Mouse (Mus musculus) midbrain, embryonic 12.5 days (tissue): ENCODE data around the gene Stk24. TPM values are rescaled to one million over a fixed set of nuclear protein-coding genes. Genes with fewer than 3 reads are reported as not detected.

Source experiments
- ATAC-seq: fragments of 200-750 bp; cut with Nextera tagmentation; 2 replicates; pipeline ENCODE4 v1.8.0; 2017; ENCODE audit warnings: low read depth, moderate TSS enrichment, moderate library complexity; ENCODE audit not compliant: low FRiP score
- H3K27ac ChIP-seq: fragments of 300-500 bp; sonication (generic); replicated peaks from 2 replicates; pipeline ENCODE4 v1.5.1; 2016; ENCODE audit warnings: mild to moderate bottlenecking
- H3K27me3 ChIP-seq: fragments of 300-500 bp; sonication (generic); 2 replicates; pipeline ENCODE4 v1.6.1; 2016; ENCODE audit warnings: mild to moderate bottlenecking
- H3K36me3 ChIP-seq: fragments of 300-500 bp; sonication (generic); 2 replicates; pipeline ENCODE4 v1.6.1; 2016
- H3K4me1 ChIP-seq: fragments of 300-500 bp; sonication (generic); 2 replicates; pipeline ENCODE4 v1.6.1; 2016
- H3K4me2 ChIP-seq: fragments of 300-500 bp; sonication (generic); replicated peaks from 2 replicates; pipeline ENCODE4 v1.6.1; 2016; ENCODE audit warnings: mild to moderate bottlenecking, moderate library complexity
- H3K4me3 ChIP-seq: fragments of 300-500 bp; sonication (generic); 2 replicates; pipeline ENCODE4 v1.5.1; 2016; ENCODE audit warnings: mild to moderate bottlenecking
- H3K9ac ChIP-seq: fragments of 300-500 bp; sonication (generic); replicated peaks from 2 replicates; pipeline ENCODE4 v1.6.1; 2016; ENCODE audit warnings: mild to moderate bottlenecking, moderate library complexity
- H3K9me3 ChIP-seq: fragments of 300-500 bp; sonication (generic); 2 replicates; pipeline ENCODE4 v1.6.1; 2016; ENCODE audit warnings: mild to moderate bottlenecking
- WGBS: fragments of 180-500 bp; shearing (Covaris S2); methylation state at CpG from one replicate; pipeline ENCODE4 v1.1.7; 2016; 5-methylcytosine and 5-hydroxymethylcytosine counted together
- polyA plus RNA-seq: library from polyadenylated mRNA; unstranded; fragments of >200 nt; fragmentation: Nextera tagmentation; extraction: Ambion mirVana; gene quantifications from 2 replicates; pipeline ENCODE4 v1.2.1, GENCODE M21; 2016

Stk24 gene
- polyA plus RNA-seq, 1 experiment from 2014 or later = 41.1 TPM

- 79% methylated on average over 5 of the region's 5 CpGs for WGBS
- Histone ChIP-seq H3K36me3 (no peaks in the 10 kb centered on the region), H3K4me3 (no peak overlapping the region), H3K9ac (no peak overlapping the region), H3K4me2 (no peak overlapping the region), H3K9me3 (no peaks in the 10 kb centered on the region), H3K27me3 (no peaks in the 10 kb centered on the region), H3K27ac (no peak overlapping the region), H3K4me1 (peaks cover 10% of the 10 kb centered on the region)
- ATAC-seq = no peak
These were observed 128.7 kb downstream of the Stk24 start for GRCm38 (mm10) chr14:121251099-121251498.

DNA sequence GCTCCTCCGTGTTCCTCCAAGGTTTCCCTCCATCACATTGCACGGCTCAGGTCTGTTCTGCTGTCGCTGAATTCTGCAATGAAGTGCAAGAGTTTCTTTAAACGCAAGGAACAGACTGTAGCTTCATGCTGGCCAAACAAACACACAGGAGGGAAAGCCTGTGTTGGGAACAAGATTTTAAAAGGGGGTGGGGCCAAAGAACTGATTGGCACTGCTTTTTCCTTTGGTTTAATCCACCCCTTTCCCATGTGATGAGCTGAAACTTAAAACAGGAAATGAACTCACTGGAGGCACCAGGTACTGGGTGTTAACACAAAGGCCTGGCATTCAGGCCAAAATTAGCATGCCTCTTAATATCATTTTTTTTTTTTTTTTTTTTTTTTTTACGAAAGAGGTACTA is 131.5 kb downstream of the Stk24 start:
- Histone ChIP-seq H3K36me3 (peaks cover 12% of the 10 kb centered on the region), H3K4me3 (no peak overlapping the region), H3K27ac (no peak overlapping the region), H3K27me3 (no peaks in the 10 kb centered on the region), H3K4me2 (no peak overlapping the region), H3K4me1 (peaks cover 12% of the 10 kb centered on the region), H3K9me3 (no peaks in the 10 kb centered on the region), H3K9ac (no peak overlapping the region)
- ATAC-seq = no peak
- 85% methylated on average over 5 of the region's 5 CpGs for WGBS

DNA sequence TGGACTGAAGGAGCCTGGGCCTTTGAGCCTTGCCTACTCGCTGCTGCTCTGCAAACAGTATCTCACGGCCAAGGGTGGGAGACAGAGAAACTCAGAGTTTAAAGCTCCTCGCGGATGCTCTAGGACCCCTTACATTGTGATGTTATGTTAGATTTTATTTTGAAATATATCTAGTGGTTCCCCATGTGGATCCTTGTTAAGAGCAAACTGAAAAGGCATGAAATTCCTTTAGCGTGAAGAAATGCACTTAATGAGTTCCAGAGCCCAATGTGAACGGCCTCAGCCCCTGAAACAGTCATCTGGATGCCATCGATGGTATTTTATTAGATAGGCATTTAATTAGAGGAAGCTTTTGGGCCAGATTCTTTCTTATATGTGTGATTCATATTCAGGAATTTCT is 132.5 kb downstream of the Stk24 start:
- no peak for ATAC-seq
- Histone ChIP-seq H3K4me1 (peaks cover 12% of the 10 kb centered on the region), H3K9me3 (no peaks in the 10 kb centered on the region), H3K36me3 (peaks cover 14% of the 10 kb centered on the region), H3K9ac (peak overlapping the region; percentile 1; the same call in 1 of the 2 replicates), H3K4me2 (no peak overlapping the region), H3K27ac (no peak overlapping the region), H3K27me3 (no peaks in the 10 kb centered on the region), H3K4me3 (no peak overlapping the region)
- WGBS = 66% methylated on average over 7 of the region's 7 CpGs

GRCm38 (mm10) chr14:121246048-121246731 is 133.6 kb downstream of the Stk24 start:
- Histone ChIP-seq H3K27ac (no peak overlapping the region), H3K9ac (no peak overlapping the region)
- ATAC-seq = no peak

DNA sequence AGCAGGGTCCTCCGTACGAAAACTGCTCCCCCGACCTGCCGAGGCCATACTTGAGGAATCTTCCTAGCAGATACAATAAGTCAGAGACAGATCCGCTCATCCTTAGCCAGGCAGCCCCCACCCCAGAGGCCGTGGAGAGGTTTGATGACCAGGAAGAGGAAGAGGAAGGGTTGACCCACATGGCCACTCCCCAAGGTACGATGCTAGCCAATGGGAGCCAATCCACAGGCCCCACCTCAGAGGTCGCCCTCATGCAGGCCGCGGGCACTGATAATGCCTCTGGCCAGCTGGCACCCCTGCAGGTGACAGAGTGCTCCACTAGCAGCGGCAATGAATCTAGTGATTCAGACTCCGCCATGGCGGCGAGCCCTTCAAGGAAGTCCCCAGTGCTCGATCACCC is 135.7 kb downstream of the Stk24 start:
- peaks cover 12% of the 10 kb centered on the region for H3K4me1 ChIP-seq
- 97% methylated on average over 15 of the region's 15 CpGs for WGBS
- no peaks in the 10 kb centered on the region for H3K27me3 ChIP-seq
- no peak overlapping the region for H3K27ac ChIP-seq
- ATAC-seq = no peak
- no peak overlapping the region for H3K9ac ChIP-seq
- H3K4me2 ChIP-seq = no peak overlapping the region
- H3K36me3 ChIP-seq = peaks cover 33% of the 10 kb centered on the region
- H3K9me3 ChIP-seq = no peaks in the 10 kb centered on the region
- H3K4me3 ChIP-seq = no peak overlapping the region

More at GRCm38 (mm10) chr14:121246048-121246731, 133.6 kb downstream of the Stk24 start:
- H3K36me3 ChIP-seq = peaks cover 22% of the 10 kb centered on the region
- H3K4me3 ChIP-seq = no peak overlapping the region
- peaks cover 12% of the 10 kb centered on the region for H3K4me1 ChIP-seq
- H3K9me3 ChIP-seq = no peaks in the 10 kb centered on the region
- no peak overlapping the region for H3K4me2 ChIP-seq
- no peaks in the 10 kb centered on the region for H3K27me3 ChIP-seq
- 80% methylated on average over 14 of the region's 14 CpGs for WGBS

DNA sequence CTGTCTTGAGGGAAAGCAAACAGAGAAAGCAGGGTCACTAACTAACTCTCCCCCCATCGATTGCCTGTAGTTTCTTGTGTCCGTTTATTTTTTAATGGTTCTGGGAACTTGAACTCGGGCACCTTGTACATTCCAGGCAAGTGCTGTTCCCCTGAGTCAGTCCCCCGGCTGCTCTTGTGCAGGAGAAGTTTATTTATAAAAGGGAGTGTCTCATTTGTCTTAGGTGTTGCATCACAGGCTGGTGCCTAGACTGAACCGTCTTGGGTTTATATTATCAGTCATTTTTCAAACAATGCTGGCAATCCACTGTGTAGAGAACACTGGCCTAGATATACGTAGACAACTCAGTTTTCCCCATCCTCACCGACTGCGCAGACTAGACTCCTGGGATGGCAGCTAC is 140.4 kb downstream of the Stk24 start:
- Histone ChIP-seq H3K36me3 (peaks cover 38% of the 10 kb centered on the region), H3K27ac (no peak overlapping the region), H3K9ac (no peak overlapping the region), H3K27me3 (no peaks in the 10 kb centered on the region), H3K4me1 (peaks cover 20% of the 10 kb centered on the region; the same call in 1 of the 2 replicates), H3K9me3 (no peaks in the 10 kb centered on the region), H3K4me2 (no peak overlapping the region), H3K4me3 (no peak overlapping the region)
- 84% methylated on average over 8 of the region's 8 CpGs for WGBS
- ATAC-seq = no peak

DNA sequence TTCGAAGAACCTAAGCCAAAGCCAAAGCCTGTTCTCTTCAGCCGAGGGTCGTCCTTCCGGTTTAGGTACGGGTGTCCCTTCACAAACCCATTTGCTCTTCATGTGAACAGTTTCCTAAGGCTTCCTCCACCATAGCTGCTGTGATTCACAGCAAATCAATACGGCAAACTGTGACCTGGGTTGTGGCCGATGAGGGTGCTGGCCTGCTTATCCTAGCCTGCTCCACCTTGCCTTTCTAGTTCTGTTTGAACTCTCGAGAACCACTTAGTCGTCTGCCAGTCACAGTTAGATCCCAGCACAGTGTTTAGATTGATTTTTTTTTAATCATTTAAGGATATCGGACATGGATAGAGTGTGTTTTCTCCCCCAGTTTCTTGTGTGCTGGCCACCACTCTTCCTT is 141.1 kb downstream of the Stk24 start:
- Histone ChIP-seq H3K9ac (no peak overlapping the region), H3K9me3 (no peaks in the 10 kb centered on the region), H3K36me3 (peaks cover 37% of the 10 kb centered on the region), H3K27me3 (0 out of 2 replicates have a peak, but pooled peaks cover 2% of the 10 kb centered on the region), H3K4me3 (no peak overlapping the region), H3K27ac (no peak overlapping the region), H3K4me1 (peaks cover 20% of the 10 kb centered on the region; the same call in 1 of the 2 replicates), H3K4me2 (no peak overlapping the region)
- no peak for ATAC-seq
- 92% methylated on average over 10 of the region's 10 CpGs for WGBS

DNA sequence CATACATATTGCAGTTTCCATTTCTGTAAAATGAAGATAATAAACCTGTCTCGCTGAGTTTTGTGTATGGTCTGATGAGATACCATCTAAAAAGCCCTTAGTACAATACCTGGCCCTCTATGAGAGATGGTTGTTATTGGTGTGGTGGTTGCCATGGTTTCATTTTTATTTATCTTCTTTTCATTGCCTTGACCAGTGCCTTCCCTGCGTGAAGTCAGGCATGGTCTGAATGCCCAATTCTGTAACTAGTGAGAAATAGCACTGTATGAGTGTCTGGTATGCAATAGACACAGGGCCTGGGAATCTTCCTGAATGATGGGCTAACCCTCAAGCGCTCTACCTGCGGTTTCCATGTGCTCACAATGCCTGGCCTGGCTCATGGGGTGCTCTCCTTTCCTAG is 143.1 kb downstream of the Stk24 start:
- ATAC-seq = no peak
- H3K4me3 ChIP-seq = no peak overlapping the region
- H3K9ac ChIP-seq = no peak overlapping the region
- no peaks in the 10 kb centered on the region for H3K9me3 ChIP-seq
- no peak overlapping the region for H3K27ac ChIP-seq
- H3K36me3 ChIP-seq = peaks cover 35% of the 10 kb centered on the region
- peaks cover 20% of the 10 kb centered on the region; the same call in 1 of the 2 replicates for H3K4me1 ChIP-seq
- no peak overlapping the region for H3K4me2 ChIP-seq
- WGBS = 70% methylated on average over 4 of the region's 4 CpGs
- H3K27me3 ChIP-seq = 0 out of 2 replicates have a peak, but pooled peaks cover 2% of the 10 kb centered on the region

Other genes with a start within 250 kb of the Stk24 start
- 0.09 TPM in 1 of 2 replicates, not detected in the other for gene Slc15a1, start 125.2 kb upstream of the Stk24 start, polyA plus RNA-seq